ENCODE assay signal across 10 mouse cellular contexts in the genomic region with DNA sequence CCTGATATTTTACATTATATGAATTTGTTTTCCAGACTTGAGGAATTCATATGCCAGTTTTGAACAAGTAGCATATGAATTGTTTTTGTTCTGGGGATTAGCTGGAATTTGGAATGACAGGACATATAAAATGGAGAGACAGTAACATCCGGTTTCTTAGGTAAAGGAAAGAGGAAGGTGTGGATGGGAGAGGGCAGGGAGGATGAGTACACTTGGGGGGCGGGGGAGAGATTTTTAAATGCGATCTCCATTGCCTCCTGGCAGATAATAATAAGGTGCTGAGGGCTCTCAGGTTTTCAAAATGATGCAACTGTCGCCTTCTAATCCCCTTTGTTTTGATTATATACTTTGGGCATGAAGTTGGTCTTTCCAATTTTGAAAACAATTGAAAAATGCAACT. TPM values are rescaled to one million over a fixed set of nuclear protein-coding genes. Genes with fewer than 3 reads are reported as not detected.
DNase-seq lines count a peak whose midpoint lies in the region; ATAC-seq and TF ChIP-seq lines count a peak whose summit lies in the region.
"Had no signal": no experiment of that assay in that cellular context is flagged by ENCODE, and none has a peak within 500 bp of the region (broad histone marks: within the 10 kb centered on the region; RNA-seq: fewer than 3 reads in every experiment).

No protein-coding gene starts in this region.

- H3K36me3 ChIP-seq in heart, embryonic 12.5 days = no peaks in the 10 kb centered on the region
- H3K36me3 ChIP-seq in ES-Bruce4 (ENCODE audit: control insufficient read depth, insufficient read depth, low read length, poor library complexity, severe bottlenecking) = no peaks in the 10 kb centered on the region
- H3K36me3 ChIP-seq in hindbrain, embryonic 11.5 days (ENCODE audit: control insufficient read depth, insufficient read depth, low read length) = no peaks in the 10 kb centered on the region
- H3K36me3 ChIP-seq in liver, postnatal 0 days (replicated peaks; ENCODE audit: insufficient read depth, low read length) = no peaks in the 10 kb centered on the region

- peak overlapping the region; percentile 72 for H3K4me2 ChIP-seq in heart, embryonic 12.5 days
- peak overlapping the region; percentile 56 for H3K4me2 ChIP-seq in hindbrain, embryonic 11.5 days (replicated peaks; ENCODE audit: low read depth, low read length)
- H3K4me2 ChIP-seq in liver, postnatal 0 days (ENCODE audit: low read depth, low read length) = peak overlapping the region; percentile 82

- H3K27me3 ChIP-seq in heart, embryonic 12.5 days (replicated peaks) = no peaks in the 10 kb centered on the region
- no peaks in the 10 kb centered on the region for H3K27me3 ChIP-seq in ES-Bruce4 (ENCODE audit: control insufficient read depth, insufficient read depth, low read length, poor library complexity, severe bottlenecking)
- H3K27me3 ChIP-seq in hindbrain, embryonic 11.5 days (ENCODE audit: control insufficient read depth, insufficient read depth, low read length) = no peaks in the 10 kb centered on the region
- no peaks in the 10 kb centered on the region for H3K27me3 ChIP-seq in liver, postnatal 0 days (ENCODE audit: insufficient read depth, low read length)

- no peak for ATAC-seq in heart, embryonic 12.5 days (ENCODE audit: insufficient number of reproducible peaks, low FRiP score)
- no peak for ATAC-seq in hindbrain, embryonic 11.5 days (ENCODE audit: low FRiP score)
- ATAC-seq in liver, postnatal 0 days = no peak

- H3K9ac ChIP-seq in heart, embryonic 12.5 days = peak overlapping the region; percentile 60
- peak overlapping the region; percentile 30; the same call in 1 of the 2 replicates for H3K9ac ChIP-seq in ES-Bruce4 (ENCODE audit: low read depth, poor library complexity, severe bottlenecking)
- H3K9ac ChIP-seq in hindbrain, embryonic 11.5 days (ENCODE audit: low read depth, low read length) = no peak overlapping the region
- peak overlapping the region; percentile 65 for H3K9ac ChIP-seq in liver, postnatal 0 days (replicated peaks)

- no peak for TF ChIP-seq EP300 in ES-Bruce4 (IDR thresholded peaks at IDR 0.05; ENCODE audit: insufficient read depth, low read depth, low read length)
- TF ChIP-seq EP300 in liver, postnatal 0 days (IDR thresholded peaks at IDR 0.05; ENCODE audit: low read depth) = no peak

- peak overlapping the region; percentile 58 for H3K4me3 ChIP-seq in heart, embryonic 12.5 days
- no peak overlapping the region; the same call in none of the 2 replicates for H3K4me3 ChIP-seq in ES-Bruce4 (ENCODE audit: low read depth, low read length)
- peak overlapping the region; percentile 37 for H3K4me3 ChIP-seq in hindbrain, embryonic 11.5 days (ENCODE audit: low read depth, low read length)
- H3K4me3 ChIP-seq in liver, postnatal 0 days (ENCODE audit: low read depth, low read length) = peak overlapping the region; percentile 63

- H3K27ac ChIP-seq in heart, embryonic 12.5 days (ENCODE audit: poor library complexity, severe bottlenecking) = no peak overlapping the region
- H3K27ac ChIP-seq in ES-Bruce4 (ENCODE audit: insufficient read depth, low read length) = no peak overlapping the region
- no peak overlapping the region for H3K27ac ChIP-seq in hindbrain, embryonic 11.5 days (ENCODE audit: low read depth, low read length)
- peak overlapping the region; percentile 73 for H3K27ac ChIP-seq in liver, postnatal 0 days (ENCODE audit: low read depth)

- DNase-seq in heart, adult 8-10 months (ENCODE audit: low spot score) = no peak
- no peak for DNase-seq in hindbrain, embryonic 11.5 days (ENCODE audit: low spot score)
- DNase-seq in liver, postnatal 0 days = no peak
- no peak for DNase-seq in right cerebral cortex, postnatal 14 days
- no peak for DNase-seq in adrenal gland, postnatal 36 days
- no peak for DNase-seq in gastrocnemius, postnatal 10 days
- DNase-seq: gastrocnemius, postnatal 36 days had no signal

- no peak for TF ChIP-seq CTCF in ES-Bruce4 (IDR thresholded peaks at IDR 0.05; ENCODE audit: low read depth, low read length)
- TF ChIP-seq CTCF in liver, postnatal 0 days (IDR thresholded peaks at IDR 0.05; ENCODE audit: low read depth) = no peak

- 0 out of 2 replicates have a peak, but pooled peaks cover 7% of the 10 kb centered on the region for H3K4me1 ChIP-seq in heart, embryonic 12.5 days (replicated peaks)
- no peaks in the 10 kb centered on the region for H3K4me1 ChIP-seq in ES-Bruce4 (ENCODE audit: control insufficient read depth, insufficient read depth, low read length)
- no peaks in the 10 kb centered on the region for H3K4me1 ChIP-seq in hindbrain, embryonic 11.5 days (replicated peaks; ENCODE audit: control insufficient read depth, insufficient read depth, low read length)
- peaks cover 9% of the 10 kb centered on the region; the same call in 1 of the 2 replicates for H3K4me1 ChIP-seq in liver, postnatal 0 days (ENCODE audit: insufficient read depth)

- WGBS in heart, embryonic 12.5 days = 21% methylated on average over 4 of the region's 4 CpGs
- WGBS in hindbrain, embryonic 11.5 days = 15% methylated on average over 4 of the region's 4 CpGs
- 24% methylated on average over 4 of the region's 4 CpGs for WGBS in liver, postnatal 0 days (ENCODE audit: insufficient replicate concordance)

- TF ChIP-seq POLR2A in ES-Bruce4 (IDR thresholded peaks at IDR 0.05; ENCODE audit: insufficient read depth, low read length) = no peak

- H3K9me3 ChIP-seq in heart, embryonic 12.5 days (replicated peaks) = no peaks in the 10 kb centered on the region
- H3K9me3 ChIP-seq in ES-Bruce4 (replicated peaks; ENCODE audit: control insufficient read depth, insufficient read depth, low read length, poor library complexity, severe bottlenecking) = no peaks in the 10 kb centered on the region
- H3K9me3 ChIP-seq in hindbrain, embryonic 11.5 days (ENCODE audit: control insufficient read depth, low read length) = no peaks in the 10 kb centered on the region
- no peaks in the 10 kb centered on the region for H3K9me3 ChIP-seq in liver, postnatal 0 days (ENCODE audit: low read length)

RNA-seq across cellular contexts. Expression of gene Abt1, which starts 11.6 kb away (rescaled TPM):
- polyA plus RNA-seq in heart, embryonic 12.5 days (2016; fragmentation: Nextera tagmentation; extraction: Ambion mirVana) = 8.1 and 8.9 TPM in 2 replicates
- total RNA-seq in heart, adult 8-10 months (2022) = 1 to 10 TPM; 4.1 to 4.8 (median 4.7) TPM
- polyA plus RNA-seq in ES-Bruce4 (2011; ENCODE audit: insufficient read depth, insufficient read length, low read depth, missing spikeins) = 10.0 and 10.3 TPM in 2 replicates
- polyA plus RNA-seq in hindbrain, embryonic 11.5 days (2014; fragmentation: Nextera tagmentation; extraction: Ambion mirVana) = 12.1 and 13.4 TPM in 2 replicates
- 4.3 and 4.8 TPM in 2 replicates for polyA plus RNA-seq in liver, postnatal 0 days (2015; fragmentation: Nextera tagmentation; extraction: Ambion mirVana)
- total RNA-seq in adrenal gland, postnatal 36 days (2021) = 1 to 10 TPM; 6.9 to 8.3 TPM
- total RNA-seq in gastrocnemius, postnatal 10 days (2021) = 1 to 10 TPM; 4.8 to 5.3 TPM

RNA-seq across cellular contexts. Expression of gene Btn1a1, which starts 30.5 kb away (rescaled TPM):
- polyA plus RNA-seq in heart, embryonic 12.5 days (2016; fragmentation: Nextera tagmentation; extraction: Ambion mirVana) = 2.6 and 2.9 TPM in 2 replicates
- not detected for total RNA-seq in heart, adult 8-10 months (2022)
- polyA plus RNA-seq in ES-Bruce4 (2011; ENCODE audit: insufficient read depth, insufficient read length, low read depth, missing spikeins) = 0.40 and 0.46 TPM in 2 replicates
- polyA plus RNA-seq in hindbrain, embryonic 11.5 days (2014; fragmentation: Nextera tagmentation; extraction: Ambion mirVana) = not detected in 2 replicates
- polyA plus RNA-seq in liver, postnatal 0 days (2015; fragmentation: Nextera tagmentation; extraction: Ambion mirVana) = 0.92 and 0.96 TPM in 2 replicates
- total RNA-seq in adrenal gland, postnatal 36 days (2021) = not detected
- total RNA-seq in gastrocnemius, postnatal 10 days (2021) = not detected
- total RNA-seq: gastrocnemius, postnatal 36 days; monocyte, adult 5-6 weeks had no signal

RNA-seq across cellular contexts. Expression of gene Btn2a2, which starts 53.4 kb away (rescaled TPM):
- 0.45 and 0.58 TPM in 2 replicates for polyA plus RNA-seq in heart, embryonic 12.5 days (2016; fragmentation: Nextera tagmentation; extraction: Ambion mirVana)
- total RNA-seq in heart, adult 8-10 months (2022) = not detected
- polyA plus RNA-seq in ES-Bruce4 (2011; ENCODE audit: insufficient read depth, insufficient read length, low read depth, missing spikeins) = 0.91 and 1.9 TPM in 2 replicates
- 0.15 and 0.18 TPM in 2 replicates for polyA plus RNA-seq in hindbrain, embryonic 11.5 days (2014; fragmentation: Nextera tagmentation; extraction: Ambion mirVana)
- not detected in 2 replicates for polyA plus RNA-seq in liver, postnatal 0 days (2015; fragmentation: Nextera tagmentation; extraction: Ambion mirVana)
- not detected for total RNA-seq in adrenal gland, postnatal 36 days (2021)
- total RNA-seq in gastrocnemius, postnatal 10 days (2021) = under 1 TPM in 1 of 2 experiments, not detected in 1; 0.11 TPM
- total RNA-seq: gastrocnemius, postnatal 36 days; monocyte, adult 5-6 weeks had no signal
